Mouse (Mus musculus): Measurements from ENCODE around the gene BC005561. TPM values are rescaled to one million over a fixed set of nuclear protein-coding genes. Genes with fewer than 3 reads are reported as not detected.
"Not testable (repeated sequence)": the region's sequence is repeated elsewhere in the genome, so short reads cannot be mapped to it uniquely, and the experiment has no call there.

BC005561 gene
- polyA plus RNA-seq (2017; shearing (Covaris generic)), result 1 to 10 TPM; 2.4 to 3.0 TPM

DNA sequence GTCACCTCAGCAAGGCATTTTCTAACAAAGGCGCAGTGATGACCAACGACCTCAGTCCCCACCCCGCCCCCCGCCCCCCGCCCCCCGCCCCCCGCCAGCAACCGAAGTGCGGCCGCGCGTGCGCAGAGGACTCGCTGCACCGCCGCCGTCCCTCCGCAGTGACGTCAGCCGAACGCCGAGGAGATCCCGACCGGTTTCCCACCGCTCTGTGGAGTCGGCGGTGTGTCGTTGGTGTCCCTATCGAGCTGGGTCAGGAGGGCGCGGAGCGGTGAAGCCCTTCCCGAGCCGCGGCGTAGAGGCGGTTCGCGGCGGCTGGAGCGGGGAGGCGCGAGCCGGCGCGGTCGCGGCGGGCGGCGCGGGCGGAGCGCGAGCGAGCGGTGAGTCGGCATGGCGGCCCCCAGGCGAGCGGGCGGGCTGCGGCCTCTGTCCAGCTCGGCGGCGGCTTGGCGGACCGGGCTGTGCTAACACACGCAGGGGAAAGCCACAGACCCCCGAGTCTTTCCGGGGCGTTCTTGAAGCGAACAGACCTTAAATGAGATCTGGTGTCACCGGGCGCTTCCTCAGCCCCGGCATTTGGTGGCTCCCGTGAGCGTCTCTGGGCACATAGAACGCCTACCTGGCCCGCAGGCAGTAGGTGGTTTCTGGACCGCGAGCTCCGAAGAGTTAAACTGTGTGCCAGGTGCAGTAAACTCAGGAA lies at the start of gene BC005561:
Gene BC005561, plus strand, starts transcription at position 158 of the 697 bp plus-strand sequence.
- ATAC-seq, result peak; percentile 69

DNA sequence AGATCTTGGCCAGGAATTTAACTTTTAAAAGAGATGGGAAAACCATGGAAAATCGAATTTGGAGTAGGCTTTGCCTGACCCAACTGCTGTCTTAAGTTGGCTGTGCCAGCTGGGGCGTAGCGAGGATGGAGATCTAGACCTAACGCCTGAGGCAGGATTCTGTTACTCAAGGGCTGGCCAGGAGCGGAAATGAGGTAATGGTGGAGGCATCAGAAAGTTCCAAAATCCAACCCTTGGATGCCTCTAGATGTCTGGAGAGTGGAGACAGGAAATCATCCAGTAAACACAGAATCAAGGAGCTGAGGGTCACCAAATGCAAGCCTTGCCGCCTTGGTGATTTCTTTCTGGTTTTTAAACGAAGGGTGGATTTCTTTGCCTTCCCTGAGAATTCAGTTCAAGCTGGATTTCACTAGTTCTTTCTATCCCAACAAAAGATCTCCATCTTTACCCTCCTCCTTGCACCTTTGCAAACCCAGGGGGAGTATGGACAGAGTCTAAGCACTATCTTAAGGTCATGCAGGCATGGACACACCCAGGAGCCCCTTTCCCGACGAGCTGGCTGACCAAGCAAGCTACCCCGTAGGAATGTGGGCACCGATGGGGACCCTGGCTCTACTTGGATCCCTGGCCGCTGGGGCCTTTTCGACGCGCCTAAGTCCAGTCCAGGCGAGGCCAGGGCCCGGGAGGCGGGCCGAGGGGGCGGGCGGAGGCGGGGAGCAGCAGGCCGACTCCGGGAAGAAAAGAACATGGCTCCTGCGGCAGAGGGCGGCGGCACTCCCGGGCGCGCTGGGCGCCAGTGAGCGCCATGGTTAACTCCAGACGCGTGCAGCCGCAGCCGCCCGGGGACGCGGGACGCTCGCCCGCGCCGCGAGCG lies 49.1 kb upstream of the BC005561 start, which contains the start of gene Pkd2:
Gene Pkd2, plus strand, starts transcription at position 619 of the 874 bp plus-strand sequence.
- no peak for ATAC-seq

DNA sequence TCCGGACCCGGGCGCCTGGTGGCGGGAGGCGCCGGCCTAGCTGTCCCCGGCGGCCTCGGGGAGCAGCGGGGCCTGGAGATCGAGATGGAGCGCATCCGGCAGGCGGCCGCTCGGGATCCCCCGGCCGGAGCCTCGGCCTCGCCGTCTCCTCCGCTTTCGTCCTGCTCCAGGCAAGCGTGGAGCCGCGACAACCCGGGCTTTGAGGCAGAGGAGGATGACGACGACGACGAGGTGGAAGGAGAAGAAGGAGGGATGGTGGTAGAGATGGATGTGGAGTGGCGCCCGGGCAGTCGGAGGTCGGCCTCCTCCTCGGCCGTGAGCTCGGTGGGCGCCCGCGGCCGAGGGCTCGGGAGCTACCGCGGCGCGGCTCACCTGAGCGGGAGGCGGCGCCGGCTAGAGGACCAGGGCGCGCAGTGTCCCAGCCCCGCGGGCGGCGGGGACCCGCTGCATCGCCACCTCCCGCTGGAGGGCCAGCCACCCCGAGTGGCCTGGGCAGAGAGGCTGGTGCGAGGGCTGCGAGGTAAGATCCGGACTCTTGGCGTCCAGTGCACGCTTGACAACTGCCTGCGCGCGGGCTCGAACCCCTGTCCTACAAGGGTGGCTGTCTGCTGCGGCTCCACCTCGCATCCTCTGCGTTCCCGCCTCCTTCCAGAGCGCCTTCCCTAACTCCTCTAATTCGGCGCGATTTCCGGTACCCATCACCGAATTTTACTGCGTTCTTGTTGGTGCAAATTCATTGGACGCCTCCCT lies 48.3 kb upstream of the BC005561 start:
- no peak for ATAC-seq

DNA sequence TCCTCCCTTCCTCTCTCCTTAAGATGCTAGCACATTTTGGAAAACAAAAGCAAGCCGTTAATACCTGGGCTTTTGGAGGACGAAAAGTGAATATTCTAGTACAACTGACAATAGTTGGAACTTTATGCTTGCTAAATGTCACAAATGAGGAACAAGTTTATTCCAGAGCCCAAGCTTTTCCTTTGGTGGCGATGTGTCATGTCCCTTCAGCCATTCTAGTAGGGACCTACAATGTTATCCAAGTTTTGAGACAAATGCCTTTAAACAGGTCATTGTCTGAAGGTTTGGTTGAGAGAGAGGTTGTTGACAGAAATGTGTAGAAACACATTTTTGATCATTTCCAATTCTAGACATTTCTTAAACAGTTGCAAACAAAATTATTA lies 47.7 kb upstream of the BC005561 start:
- no peak for ATAC-seq

DNA sequence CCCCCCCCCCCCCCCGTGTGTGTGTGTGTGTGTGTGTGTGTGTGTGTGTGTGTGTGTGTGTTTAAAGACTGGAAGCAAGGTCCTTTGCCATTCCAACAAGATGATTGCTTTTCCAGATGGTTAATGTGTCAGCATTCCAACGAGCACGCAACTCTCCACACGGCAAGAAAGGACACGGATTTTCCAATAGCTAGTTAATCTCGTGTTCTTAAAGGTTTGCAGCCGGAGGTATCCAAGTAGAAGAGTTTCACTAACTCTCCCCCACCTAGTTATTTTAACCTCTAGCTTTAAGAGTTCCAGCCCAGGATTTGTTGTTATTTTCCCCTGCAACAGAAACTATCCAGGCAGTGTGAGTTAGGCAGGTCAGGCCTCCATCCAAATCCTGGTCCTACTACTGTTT lies 47.3 kb upstream of the BC005561 start:
- ATAC-seq, result no peak

GRCm38 (mm10) chr5:104465279-104465678 lies 42.9 kb upstream of the BC005561 start:
- ATAC-seq, result no peak

DNA sequence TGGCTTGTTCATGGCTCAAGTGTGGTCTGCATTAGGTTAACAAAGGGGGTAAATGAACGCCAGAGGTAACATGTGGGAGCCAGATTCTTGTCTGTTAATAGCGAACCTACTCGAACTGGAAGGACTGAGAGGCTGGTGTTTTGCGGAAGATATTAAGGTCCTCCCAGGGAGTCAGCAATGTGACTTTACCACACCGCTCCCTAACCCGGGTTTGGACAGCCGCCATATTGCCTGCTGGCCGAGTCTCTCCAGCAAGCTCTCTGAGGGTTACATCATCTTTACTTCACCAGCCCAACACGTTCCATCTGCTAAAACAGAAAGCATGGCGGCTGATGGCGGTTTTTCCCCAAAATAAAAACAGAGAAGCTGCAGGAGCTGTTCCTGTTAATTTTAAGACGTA lies 42.4 kb upstream of the BC005561 start:
- ATAC-seq, result no peak

DNA sequence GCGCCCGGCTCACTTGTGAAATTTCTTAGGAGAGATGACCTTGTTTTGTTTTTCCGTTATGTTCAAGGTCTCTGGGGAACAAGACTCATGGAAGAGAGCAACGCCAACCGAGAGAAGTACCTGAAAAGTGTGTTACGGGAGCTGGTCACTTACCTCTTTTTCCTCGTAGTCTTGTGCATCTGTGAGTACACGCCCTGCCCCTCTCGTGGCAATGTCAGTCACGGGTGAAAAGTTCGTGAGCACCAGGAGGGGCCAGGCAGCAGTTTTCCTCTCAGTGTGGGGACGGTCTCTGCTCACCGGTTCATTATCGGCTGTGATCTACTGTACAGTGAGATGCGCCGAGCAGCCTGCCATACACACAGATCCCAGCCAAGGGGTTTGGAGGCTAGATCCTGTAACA lies 41.3 kb upstream of the BC005561 start:
- no peak for ATAC-seq

DNA sequence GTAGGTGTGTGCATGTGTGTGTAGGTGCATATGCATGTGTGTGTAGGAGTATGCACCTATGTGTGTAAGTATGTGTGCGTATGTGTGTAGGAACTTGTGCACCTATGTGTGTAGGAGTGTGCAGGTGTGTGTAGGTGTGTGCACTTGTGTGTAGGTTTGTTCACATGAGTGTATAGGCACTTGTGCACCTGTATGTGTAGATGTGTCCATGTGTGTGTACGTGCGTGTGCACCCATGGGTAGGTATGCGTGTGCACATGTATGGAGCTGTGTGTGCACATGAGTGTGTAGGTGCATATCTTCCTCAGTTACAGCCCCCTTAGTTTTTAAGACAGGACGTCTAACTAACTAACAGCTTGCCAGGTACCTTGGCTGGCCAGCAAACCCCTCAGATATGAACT lies 39.6 kb upstream of the BC005561 start:
- ATAC-seq, result no peak

DNA sequence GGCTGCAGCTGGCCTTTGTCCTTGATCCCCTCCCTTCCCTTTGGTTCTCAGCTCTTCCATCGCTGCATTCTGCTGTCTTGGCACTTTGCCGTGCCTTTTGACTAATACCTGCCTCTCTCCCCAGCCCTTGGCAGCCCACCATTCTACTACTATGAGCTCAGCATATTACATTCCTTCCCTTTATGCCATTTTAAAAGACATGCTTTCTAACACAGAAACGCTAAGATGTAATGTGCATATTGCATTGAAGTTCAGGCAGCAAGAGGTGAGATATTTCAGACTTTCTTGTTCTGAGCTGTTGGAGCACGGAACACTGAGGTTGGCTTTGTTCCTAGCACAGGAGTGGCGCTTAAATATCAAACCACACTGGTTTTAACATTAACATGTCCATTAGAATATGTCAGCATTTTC lies 37.2 kb upstream of the BC005561 start:
- no peak for ATAC-seq

- ATAC-seq, result no peak
Observed at GRCm38 (mm10) chr5:104472371-104472770, 35.8 kb upstream of the BC005561 start.

DNA sequence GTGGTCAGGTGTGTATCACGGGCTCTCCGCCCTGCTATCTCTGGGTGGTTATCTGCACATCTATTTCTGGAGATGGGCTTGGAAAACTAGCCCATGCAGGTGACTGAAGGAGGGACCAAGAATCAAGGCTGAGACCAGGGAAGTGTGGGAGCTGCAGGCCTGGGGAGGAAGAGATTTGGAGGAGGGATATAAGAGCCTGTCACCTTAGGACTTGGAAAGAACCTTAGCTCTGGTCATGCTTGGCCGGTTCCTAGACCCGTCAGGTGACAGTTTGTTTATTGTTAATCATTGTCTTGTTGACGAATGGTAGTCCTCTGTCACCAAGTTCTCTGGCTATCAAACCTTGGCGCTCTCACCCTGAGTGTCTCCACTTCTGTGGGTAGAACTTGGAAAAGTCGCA lies 27.8 kb upstream of the BC005561 start:
- no peak for ATAC-seq

DNA sequence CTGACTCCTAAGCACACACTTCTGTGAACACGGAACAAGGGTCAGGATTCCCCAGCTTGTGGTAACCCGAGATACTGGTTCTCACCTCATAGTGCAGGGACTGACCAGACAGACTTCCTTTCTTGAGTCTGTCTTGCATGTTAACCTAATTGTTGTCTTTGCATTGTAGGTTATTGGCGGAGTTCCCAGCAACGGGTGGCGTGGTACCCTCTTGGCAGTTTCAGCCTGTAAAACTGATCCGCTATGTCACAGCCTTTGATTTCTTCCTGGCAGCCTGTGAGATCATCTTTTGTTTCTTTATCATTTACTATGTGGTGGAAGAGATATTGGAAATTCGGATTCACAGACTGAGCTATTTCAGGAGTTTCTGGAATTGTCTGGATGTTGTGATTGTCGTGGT lies 25.3 kb upstream of the BC005561 start:
- no peak for ATAC-seq

DNA sequence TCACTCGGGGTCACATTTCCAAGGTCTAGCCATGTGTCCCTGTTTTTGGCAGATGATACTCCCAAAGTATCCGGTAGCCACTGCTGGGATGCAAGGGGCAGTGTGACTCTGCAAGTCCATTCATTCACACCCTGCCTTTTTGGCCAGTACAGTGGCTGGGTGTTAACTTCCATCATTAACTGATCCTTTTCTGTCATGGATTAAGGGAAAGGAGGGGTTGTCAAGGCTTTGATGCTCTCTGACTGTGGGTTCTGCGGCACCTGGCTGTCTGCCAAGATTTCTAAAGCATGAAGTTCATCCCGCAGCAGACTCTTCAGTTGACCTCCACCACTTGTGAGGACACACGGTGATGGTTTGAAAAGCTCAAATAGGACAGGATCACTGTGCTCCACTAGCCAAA lies 16.6 kb upstream of the BC005561 start:
- ATAC-seq, result no peak

DNA sequence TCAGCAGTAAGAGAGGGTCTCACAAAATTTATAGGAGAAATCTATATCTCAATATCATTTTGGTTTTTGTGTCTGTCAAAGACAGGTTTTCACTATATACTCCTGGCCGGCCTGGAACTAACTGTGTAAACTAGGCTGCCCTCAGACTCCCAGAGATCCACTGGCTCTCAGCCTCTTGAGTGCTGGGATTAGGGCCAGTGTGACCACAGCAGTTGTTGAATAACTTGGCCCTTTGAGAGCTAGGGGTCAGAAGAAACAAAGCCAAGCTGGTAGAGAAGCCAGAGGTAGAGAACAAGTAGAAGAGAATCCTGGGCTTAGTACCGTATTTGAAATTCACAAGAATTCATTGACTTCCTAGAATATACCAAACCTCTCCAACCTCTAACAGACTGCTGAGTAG lies 3.3 kb upstream of the BC005561 start:
- no peak for ATAC-seq

GRCm38 (mm10) chr5:104507829-104508194 lies 340 bp upstream of the BC005561 start:
- no peak for ATAC-seq

DNA sequence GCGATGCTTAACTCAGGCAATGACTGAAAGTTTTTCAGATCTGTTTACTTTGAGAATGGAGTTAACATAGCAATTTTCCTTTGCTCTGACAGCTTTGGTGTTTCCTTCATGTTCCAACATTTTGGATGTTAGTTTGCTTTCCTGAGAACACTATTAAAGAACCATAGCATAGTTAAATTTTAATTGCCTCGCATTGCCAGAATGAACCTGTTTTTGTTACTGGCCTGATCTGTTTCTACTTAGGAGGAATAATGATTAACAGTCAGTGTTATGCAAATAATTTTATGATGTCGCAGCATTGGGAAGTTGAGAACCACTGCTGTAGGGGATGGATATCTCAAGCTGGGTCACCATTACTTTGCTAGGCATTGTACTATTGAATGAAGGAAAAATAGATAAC lies 3.1 kb downstream of the BC005561 start:
- ATAC-seq, result no peak

- no peak for ATAC-seq
Observed at GRCm38 (mm10) chr5:104538612-104539011, 30.5 kb downstream of the BC005561 start.

GRCm38 (mm10) chr5:104539331-104539730 lies 31.2 kb downstream of the BC005561 start:
- no peak for ATAC-seq

GRCm38 (mm10) chr5:104568079-104568478 lies 59.9 kb downstream of the BC005561 start:
- not testable (repeated sequence) for ATAC-seq

- no peak for ATAC-seq
Observed at GRCm38 (mm10) chr5:104570766-104571165, 62.6 kb downstream of the BC005561 start.

DNA sequence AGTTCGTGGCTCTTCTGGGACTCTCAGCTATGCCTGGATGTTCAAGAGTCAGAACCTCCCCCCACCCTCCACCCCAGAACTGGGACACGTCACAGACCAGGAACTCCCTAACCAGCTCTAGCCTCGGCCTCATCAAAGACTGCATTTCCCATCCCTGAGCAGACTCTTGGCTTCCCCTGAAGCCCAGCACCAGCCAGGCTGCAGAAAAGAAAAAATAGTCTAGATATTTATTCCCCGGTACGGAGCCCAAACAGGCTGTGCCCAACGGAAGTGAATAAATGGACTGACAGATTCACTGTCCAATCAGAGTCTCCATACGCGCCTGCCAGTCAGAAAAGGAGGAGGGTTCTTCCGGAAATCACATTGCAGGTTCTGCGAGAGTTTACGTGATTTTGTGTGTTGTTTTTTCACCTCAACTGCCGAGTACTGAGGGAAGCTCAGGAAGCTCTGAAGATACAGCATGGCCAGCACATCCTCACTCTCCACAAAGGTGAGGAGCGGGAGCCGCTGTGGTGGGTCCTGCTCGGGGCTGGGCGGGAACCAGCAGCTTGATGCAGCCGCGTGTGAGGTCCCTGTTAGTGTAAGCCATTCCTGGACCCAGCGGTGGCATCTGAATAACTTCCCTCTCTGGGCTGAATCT lies 63.2 kb downstream of the BC005561 start:
- ATAC-seq, result peak; percentile 99

Measured in activated CD4-positive, CD25-positive, alpha-beta regulatory T cell, adult 4 months (primary cell).